Mouse (Mus musculus) liver (tissue): ENCODE data around the gene Gm10282.
A peak's percentile ranks its signal among the peaks of the same experiment; 100 is the strongest.

Experiments used
- DNase-seq: peaks from one replicate; pipeline ENCODE4 v3.0.0-alpha.2; 2020; ENCODE audit warnings: mixed read lengths

The Gm10282 gene

DNA sequence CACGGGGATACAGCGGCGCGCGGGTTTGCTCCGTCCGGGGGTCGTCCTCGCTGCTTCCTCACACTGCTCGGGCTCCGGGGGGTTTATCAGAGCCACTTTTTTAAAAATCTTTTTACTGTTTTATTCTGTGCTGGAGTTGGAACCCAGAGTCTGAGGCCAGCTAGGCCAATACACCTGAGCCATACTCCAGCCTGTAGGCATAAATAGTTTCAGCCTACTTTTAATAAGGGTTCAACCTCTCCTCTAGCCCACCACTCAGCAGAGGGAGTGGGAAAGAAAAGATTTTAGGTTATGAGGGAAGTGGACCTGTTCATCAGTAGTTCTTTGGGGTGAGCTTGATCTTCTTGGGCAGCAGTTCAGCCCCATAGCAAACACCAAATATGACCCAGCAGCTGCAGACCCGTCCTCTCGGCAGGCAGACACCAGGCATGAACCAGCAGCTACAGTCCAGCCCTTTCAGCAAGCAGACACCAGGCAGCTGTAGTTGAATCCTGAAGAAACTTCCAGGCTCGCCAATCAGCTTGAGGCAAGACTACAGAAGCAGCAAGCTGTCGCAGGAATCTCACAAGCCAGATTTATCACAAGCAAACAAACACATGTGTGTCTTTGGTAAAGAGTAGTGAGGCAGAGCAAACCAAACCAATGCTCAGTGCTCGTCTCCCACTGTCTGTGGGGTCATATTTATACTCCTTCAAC, at the start of gene Gm10282:
Gene Gm10282, minus strand, starts transcription at position 51 of the 696 bp plus-strand sequence.
- DNase-seq: no peak

DNA sequence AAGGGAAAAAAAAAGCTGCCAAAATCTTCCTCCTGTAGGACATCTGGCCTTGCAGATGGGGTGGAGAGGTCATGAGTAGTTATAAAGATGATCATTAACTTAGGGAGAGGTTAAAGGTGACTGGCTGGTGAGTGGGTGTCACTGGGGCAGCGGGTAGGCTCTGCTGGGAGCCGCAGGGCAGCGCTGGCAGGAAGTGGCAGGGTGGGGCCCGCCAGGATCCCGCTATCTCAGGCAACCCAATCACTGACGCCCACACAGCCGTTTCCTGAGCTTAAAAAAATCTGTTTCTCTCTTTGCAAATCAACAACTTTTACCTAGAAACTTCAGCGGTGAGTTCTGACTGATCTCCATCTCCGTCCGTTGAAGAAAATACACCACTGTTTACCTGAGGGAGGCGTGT, 49.2 kb upstream of the Gm10282 start:
- DNase-seq: peak; percentile 61

DNA sequence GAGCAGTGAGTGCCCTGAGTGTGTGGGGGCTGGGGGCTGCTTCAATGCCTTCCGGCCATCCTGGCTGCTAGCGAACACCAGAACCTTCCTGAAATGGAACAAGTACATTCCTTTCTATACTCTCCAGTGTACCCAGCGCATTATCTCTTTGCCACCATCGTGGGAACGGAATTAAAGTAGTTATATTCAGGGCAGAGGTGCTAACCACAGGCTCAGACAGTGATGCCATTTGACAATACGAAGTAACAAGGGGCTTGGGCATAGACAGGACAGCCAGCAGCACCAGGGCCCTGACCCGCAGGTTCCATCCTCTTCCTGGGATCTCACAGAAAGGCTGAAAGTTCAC, 48.6 kb upstream of the Gm10282 start:
- DNase-seq: no peak

DNA sequence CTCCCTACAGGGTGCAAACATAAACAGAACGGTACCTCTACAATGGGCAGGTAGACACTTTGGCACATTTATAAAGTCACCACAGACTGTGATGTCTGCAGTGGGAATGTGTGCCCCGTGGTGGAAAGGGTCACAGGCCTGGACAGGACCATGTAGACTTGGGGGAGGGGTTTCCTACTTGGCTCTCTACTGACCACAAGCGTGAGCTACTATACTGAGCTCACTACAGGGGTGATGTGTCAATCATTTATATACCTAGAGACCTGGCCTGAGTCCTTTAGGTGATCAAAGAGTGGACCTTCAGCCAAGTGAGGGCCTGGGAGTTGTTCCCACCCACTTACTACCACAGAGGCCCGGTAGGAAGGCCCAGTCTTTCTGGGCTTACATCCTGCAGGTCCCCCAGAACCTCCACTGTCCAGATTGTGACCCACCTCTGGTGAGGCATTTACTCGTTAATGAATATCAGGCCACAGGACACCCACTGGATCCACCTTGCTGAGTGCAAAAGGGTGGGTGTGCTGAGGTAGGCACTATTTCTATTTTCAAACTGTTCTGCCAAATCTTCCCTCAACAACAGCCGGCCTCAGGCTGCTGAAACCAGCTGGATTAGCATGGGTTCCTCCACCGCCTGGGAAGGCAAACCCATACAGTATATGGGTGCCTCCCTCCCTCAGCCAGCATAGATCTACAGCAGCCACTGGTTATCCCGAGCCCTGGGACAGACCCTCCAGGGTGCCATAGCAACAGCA, 48.1 kb upstream of the Gm10282 start:
- no peak for DNase-seq

DNA sequence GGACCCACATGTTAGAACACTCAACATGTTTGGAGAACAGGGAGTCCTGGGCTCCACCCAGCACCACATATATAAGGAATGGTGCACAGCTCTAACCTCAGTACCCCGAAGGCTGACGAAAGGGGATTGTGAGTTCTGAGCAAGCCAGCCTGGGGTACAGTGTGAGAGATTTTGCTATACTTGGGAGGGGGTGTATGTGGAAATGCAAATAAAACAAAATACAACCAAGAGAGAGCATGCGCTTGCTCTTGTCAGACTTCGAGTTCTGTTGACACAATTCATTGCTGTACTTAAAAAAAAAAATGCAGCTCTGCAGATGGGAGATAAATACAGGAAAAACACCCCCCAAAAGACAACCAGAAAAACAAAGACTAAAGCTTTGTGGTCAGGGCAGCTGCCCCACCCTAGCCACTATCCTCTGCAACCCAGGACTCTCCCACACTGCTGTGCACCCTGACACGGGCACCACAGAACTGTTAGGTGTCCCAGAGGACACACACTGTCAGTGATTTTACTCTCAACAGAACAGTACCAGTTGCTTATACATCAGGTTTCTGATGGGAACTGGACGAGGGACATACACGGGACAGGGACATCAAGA, 46.4 kb upstream of the Gm10282 start:
- DNase-seq: no peak

DNA sequence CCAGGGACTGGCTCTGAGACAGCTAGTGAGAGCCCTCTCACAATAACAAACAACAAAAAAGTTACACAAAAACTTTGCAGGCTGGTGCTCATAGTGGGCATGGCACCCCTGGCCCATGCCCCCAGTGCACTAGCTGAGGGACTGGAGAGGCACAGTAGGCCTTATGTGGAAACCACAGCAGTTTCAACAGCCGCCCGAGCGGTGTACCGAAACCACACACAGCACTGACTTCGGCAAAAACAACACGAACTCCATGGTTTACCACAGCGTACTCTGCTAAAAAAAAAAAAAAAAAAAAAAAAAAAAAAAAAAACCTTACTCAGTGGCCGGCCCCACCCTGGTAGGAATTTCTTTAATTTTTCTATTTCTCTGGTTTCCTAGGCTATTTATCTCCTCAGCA, 45.7 kb upstream of the Gm10282 start:
- DNase-seq: peak; percentile 32

DNA sequence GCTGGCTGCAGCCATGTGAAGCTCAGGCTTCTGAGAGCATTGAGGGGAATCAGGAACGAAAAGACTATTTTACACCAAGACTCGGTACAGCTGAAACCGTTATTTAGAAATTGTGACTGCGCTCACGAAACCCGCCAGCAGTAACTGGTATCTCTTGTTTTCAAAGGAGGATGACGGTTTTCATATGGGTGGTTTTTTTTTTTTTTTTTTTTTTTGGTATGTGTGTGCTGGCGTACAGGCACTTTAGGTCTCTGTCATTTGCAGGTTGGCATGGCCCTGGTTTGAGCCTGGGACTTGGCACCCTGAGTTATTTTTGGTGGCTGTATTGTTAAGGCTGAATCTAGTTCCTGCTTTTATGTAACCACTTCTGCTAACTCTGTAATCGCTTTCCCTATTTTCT, 44.8 kb upstream of the Gm10282 start:
- no peak for DNase-seq

DNA sequence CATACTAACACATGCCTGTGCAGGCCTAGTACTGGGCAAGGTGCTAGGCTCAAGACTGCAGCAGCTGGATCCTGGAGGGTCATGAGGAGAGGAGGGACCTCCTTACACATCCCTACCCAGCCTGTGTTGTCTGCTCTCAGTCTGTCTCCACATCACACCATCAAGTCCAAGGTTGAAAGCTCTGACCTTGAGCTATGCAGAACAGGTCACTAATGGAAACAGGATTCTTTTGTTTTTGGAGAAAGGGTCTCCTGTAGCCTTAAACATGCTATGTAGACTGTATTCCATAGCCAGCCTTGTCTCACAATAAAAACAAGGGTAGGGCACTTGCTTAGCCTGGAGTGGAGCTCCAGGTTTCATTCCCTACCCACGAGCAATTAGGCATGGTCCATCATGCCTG, 43.9 kb upstream of the Gm10282 start:
- DNase-seq: no peak

DNA sequence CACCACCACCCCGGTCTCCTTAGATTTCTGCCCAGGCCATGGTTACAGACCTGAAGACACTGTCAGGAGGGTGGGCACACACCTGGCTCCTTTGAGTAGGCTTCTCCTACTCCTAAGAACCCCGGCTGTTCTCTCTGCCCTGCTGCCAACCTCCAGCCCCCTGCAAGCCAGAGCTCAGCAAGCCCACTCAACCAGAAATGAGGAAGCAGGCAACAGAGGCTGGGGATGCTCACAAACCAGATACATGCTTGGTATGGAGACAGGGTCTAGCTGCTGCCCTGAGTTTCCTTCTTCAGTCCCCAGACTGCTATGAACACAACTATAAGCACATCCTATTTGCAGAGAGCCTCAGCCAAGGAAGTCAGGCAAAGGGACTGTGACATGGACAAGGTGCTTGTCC, 43.1 kb upstream of the Gm10282 start:
- no peak for DNase-seq

DNA sequence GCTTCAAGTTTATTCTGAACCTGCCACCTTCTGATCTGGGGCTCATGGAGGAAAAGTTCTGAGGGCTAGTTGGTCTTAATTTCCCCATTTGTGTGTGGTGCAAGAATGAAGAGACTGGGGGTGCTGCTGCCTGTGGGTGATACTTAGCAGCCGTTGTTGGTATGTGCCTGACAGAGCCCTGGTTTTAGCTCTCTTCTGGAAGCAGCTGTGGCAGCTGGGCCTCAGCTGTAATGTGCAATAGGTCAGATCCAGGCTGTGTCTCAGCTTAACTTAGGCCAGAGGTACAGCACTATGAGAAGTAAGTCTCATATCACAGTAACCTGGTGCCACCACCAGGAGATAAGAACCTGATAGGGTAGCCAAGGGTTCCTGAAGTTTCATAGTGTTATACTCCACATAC, 42.5 kb upstream of the Gm10282 start:
- no peak for DNase-seq

DNA sequence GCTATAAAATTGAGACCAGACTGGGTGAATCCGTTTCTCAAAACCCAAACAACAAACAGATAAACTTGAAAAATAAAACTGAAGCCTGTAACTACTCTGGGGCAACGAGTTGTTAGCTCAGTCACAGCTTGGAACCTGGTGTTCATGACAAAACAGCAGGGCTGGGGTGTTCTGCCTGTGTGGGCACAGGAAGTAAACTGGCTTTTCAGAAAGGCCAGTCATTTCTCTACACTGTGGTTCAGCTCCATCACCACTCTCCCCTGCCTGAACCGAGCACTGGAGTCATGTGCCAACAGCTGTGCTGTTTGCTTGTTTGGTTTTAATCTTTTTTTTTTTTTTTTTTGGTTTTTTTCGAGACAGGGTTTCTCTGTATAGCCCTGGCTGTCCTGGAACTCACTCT, 38.7 kb upstream of the Gm10282 start:
- no peak for DNase-seq

DNA sequence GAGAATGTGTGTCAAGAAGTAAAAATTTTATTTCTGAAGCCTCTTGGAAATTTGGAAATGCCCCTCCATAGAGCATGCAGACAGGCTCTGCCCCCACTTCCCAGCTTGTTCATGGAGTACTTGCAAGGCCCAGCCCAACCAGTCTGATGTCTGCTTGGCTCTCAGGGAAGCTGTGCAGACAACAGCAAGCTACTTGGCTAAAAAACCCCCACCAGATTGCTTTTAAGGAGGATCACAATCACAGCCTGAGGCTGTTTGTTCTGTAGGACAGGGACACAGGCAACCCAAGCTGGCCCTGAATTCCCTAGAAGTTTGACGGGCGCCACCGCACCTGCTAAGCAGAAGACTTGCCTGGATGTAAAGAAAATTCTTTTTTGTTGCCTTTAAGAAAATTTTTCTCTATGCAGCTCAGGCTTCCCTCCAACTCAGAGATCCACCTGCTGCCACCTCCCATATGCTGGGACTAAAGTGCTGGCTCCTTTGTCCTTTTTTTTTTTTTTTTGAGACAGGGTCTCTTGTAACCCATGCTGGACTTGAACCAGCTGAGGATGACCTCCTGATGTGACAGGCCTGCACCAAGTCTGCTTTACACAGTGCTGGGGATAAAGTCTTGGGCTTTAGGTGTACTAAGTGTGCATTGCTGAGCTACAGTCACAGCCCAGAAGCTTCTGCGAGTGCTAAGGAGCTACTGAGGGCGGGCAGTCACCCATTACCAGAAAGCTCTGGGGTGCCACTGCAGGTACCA, 37.7 kb upstream of the Gm10282 start:
- DNase-seq: no peak

DNA sequence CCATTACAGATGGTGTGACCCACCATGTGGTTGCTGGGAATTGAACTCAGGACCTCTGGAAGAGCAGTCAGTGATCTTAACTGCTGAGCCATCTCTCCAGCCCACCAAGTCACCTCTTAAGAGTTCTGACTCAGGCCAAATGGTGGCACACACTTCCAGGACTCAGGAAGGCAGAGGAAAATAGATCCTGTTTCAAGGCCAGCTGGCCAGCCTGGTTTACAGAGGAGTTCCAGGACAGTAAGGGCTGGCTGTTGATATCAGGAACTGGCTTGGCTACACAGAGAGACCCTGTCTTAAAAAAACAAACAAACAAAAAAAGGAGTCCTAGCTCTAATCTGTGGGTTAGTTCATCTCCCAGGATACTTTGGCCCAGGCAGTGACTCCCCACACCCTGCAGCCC, 32.0 kb upstream of the Gm10282 start:
- no peak for DNase-seq

DNA sequence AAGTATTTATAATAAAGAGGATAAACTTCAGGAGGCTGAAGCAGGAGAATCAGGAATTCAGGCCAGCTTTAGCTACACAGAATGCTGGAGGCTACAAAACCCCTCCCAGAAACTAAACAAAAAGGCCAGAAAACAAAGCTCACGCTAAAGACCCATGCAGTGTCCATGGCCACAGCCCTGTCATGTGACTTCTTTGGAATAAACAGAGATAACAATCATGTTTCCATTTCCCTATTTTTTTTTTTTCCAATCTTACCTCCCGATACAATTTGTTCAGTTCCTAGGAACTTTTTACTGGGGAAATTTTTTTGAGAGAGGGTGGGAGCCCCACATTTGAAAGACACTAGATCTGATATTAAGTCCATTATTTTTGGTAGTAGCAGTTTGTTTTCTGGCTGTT, 31.2 kb upstream of the Gm10282 start:
- DNase-seq: no peak

DNA sequence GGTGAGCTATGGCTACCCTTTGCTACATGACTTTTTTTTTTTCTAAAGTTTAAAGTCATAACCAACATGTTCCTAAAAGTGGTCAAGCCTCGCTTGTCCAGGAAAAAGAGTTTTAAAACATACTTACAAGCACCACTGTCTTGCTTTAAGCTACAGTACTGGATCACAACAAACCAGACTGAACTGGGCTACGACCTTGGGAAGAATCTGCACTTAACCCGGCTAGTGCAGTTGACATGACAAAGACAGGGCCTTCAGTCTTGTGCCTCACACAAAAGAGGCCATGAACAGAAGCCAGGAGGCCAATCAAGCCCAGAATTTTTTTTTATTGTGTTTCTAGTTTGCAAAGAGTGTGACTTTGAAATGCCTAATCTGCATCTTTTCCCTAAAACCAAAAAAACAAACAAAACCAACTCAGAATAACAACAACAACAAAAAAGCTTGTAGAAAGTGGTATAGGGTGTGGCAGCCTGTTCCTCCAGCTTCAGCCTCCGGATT, 29.1 kb upstream of the Gm10282 start:
- no peak for DNase-seq

DNA sequence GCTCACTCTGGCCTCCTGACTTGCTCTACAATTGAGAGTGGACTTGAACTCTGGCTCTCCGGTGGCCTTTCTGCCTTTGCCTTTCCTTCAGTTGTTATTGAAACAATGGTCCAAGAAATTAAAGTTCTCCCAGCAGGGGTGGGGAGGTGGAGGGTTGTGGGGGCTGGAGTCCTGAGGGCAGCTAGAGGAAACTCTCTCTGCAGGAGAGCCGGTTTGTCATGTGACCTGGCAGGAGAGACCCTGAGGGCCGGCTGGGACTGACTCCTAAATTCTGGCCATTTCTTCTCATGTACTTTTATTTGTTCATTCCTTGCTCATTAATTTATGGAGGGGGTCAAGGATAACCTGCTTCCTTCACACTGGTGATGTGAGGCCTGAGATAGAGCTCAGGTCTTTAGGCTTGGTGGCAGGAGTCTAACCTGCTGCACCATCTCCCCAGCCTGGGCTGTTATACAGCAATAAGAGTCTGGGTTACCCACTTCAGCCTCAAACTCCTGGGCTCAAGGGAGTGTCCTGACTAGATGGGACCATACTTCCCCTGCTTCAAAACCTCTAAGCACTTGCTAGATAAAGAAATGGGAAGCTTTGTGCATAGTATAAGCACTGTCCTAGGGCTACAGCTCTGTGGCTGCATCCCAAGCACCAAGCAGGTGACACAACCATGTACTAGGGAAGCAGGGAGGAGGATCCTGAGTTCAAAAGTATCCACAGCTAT, 28.5 kb upstream of the Gm10282 start:
- no peak for DNase-seq

DNA sequence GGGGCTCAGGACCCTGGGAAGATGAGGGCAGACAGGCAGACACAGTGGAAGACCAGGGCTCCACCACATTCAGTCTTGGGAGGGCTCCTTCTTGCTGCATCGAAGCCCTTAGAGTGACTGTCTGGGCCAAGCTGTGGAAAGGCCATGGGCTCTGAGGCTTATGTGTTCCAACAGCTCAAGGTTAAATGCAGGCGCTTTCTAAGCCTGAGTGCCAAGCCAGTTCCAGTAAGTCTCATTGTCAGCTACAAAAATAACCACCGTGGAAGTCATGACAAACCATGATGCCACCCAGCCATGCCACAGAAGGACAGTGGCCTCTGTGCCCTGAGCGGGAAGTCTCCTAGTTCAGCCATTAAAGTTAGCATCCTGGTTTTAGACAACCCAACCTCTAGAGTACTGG, 26.6 kb upstream of the Gm10282 start:
- no peak for DNase-seq

DNA sequence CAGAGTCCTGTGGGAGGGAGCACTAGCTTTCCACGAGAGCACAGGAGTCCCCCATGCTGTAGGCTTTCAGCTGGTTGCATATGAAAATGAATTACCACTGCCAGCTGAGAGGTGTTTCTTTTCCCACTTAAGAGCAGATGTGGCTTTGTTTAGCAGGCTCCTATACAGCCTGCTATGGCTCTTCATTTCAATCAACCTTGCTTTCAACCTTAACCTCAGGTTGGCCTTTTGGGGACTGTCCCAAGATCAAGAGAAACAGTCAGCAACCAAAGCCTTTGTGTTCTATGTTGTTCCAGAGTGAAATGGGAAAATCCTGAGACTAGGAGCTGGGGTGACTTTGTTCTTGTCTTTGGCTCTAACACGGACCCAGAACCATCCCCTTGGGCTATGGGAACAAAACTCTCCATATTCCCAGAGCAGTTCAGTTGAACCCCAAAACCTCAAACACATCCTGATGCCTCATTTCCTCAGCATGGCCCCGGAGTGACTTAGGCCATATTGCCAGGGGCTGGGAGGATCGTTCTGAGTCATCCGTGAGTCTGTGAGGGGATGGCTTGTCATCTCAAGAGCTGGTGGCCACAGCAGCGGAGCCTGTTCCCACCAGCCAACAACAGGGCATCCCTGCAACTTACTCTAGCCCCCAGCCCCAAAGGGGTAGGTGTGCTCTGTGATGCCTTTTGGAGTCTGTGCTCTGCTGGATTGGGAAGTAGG, 25.9 kb upstream of the Gm10282 start:
- no peak for DNase-seq

DNA sequence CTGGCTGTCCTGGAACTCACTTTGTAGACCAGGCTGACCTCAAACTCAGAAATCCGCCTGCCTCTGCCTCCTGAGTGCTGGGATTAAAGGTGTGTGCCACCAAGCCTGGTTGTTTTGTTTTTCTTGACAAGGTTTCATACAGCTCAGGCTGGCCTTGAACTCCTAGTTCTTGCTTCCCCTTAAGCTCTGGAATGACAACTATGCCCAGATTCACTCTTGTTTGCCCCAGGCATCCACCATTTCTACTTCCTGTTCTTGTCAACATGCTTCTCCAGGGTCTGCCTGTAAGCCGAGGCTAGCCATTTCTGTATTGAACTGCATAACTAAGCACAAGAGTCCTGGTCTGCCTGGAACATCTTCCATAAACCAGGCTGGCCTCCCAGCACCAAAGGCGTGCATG, 24.1 kb upstream of the Gm10282 start:
- DNase-seq: no peak

DNA sequence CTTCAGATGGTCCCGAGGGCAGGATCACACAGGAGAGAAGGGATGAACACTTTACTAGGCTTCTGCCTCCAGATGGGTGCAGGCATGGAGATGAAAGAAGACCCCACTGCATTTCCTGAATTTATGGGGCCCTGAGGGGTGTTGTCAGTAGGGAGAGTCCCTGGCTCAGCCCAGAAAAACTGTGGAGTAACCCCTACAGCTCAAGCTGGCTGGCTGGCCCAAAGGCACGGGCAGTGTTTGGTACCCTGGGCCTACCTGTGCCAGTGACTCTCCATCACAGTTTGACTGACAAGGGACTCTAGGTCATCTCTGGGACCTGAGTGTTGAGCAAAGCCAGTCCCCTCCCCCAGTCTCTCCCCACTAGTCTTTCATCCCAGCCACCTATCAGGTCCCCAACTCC, 19.6 kb upstream of the Gm10282 start:
- no peak for DNase-seq

DNA sequence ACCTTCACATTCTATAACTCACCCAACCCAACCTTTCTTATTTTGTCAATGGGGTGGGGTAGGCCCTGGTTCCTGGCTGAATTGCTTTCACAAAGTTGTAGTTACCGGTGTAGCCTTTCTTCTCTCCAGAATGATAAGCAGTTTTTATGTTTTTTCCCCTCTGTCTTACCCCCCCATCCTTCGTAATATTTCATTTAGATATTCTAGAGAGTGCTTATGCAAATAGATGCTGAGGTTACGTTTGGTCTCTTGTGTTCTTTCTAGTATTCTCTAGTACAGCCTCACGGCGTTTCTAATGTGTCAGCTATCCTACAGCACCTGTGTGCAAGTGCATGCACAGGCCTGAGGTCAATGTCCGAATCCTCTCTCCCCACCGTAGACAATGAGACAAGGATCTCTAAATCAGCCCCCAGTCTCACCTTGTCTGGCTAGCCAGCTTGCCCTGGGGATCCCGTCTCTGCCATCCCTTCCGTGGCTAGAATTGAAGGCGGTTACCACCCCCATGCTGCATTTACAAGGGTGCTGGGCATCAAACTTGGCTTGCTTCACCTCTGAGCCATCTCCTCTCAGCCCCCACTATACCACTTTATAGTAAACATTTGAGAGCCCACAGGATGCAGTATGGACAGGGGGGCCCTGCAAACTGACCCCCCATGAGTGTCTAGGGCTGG, 19.1 kb upstream of the Gm10282 start:
- DNase-seq: no peak
